Mouse (Mus musculus) myocyte (in vitro differentiated cells): Measurements from ENCODE around the gene Pdgfd. TPM values are rescaled to one million over a fixed set of nuclear protein-coding genes. Genes with fewer than 3 reads are reported as not detected.

Experiments
- H3K27me3 ChIP-seq: one replicate; pipeline ENCODE4 v1.6.1; 2011; ENCODE audit not compliant: control insufficient read depth, insufficient read depth, insufficient read length
- H3K36me3 ChIP-seq: one replicate; pipeline ENCODE4 v1.6.1; 2011; ENCODE audit not compliant: control insufficient read depth, insufficient read depth
- H3K4me2 ChIP-seq: one replicate; pipeline ENCODE4 v1.6.1; 2011; ENCODE audit warnings: low read depth, control low read depth
- H3K4me3 ChIP-seq: one replicate; pipeline ENCODE4 v1.5.1; 2011; ENCODE audit warnings: mild to moderate bottlenecking, control low read depth, moderate library complexity
- H3K79me2 ChIP-seq: one replicate; pipeline ENCODE4 v1.6.1; 2011; ENCODE audit not compliant: control insufficient read depth, insufficient read depth
- H3ac ChIP-seq: one replicate; pipeline ENCODE4 v1.6.1; 2011; ENCODE audit not compliant: control insufficient read depth, insufficient read length
- CEBPB ChIP-seq: IDR thresholded peaks from 2 replicates; pipeline ENCODE4 v1.6.1; 2011; ENCODE audit warnings: mild to moderate bottlenecking, moderate library complexity; ENCODE audit not compliant: poor library complexity, insufficient read depth, severe bottlenecking
- E2F4 ChIP-seq: IDR thresholded peaks from one replicate; pipeline ENCODE4 v1.6.1; 2011; ENCODE audit warnings: mild to moderate bottlenecking, control low read depth, moderate library complexity; ENCODE audit not compliant: insufficient read depth
- MAX ChIP-seq: IDR thresholded peaks from one replicate; pipeline ENCODE4 v1.6.1; 2011; ENCODE audit warnings: low read depth, mild to moderate bottlenecking, control low read depth
- MYOD1 ChIP-seq, 3 experiments: IDR thresholded peaks; one replicate each; pipeline ENCODE4 v1.6.1; 2011; ENCODE audit warnings: control low read depth in 2 of 3, low read depth in 2 of 3, mild to moderate bottlenecking in 2 of 3, moderate library complexity in 1 of 3; ENCODE audit not compliant: insufficient read length in 2 of 3, control insufficient read depth in 1 of 3
- MYOG ChIP-seq, 3 experiments: IDR thresholded peaks; one replicate each; pipeline ENCODE4 v1.6.1; 2011; ENCODE audit warnings: control low read depth in 2 of 3, low read depth in 2 of 3, mild to moderate bottlenecking in 2 of 3; ENCODE audit not compliant: insufficient read length in 2 of 3, control insufficient read depth in 1 of 3, insufficient read depth in 1 of 3
- POLR2A ChIP-seq: IDR thresholded peaks from one replicate; pipeline ENCODE4 v1.6.1; 2011; ENCODE audit warnings: low read depth, mild to moderate bottlenecking, control low read depth, moderate library complexity; ENCODE audit not compliant: insufficient read length
- POLR2AphosphoS2 ChIP-seq: IDR thresholded peaks from one replicate; pipeline ENCODE4 v1.6.1; 2011; ENCODE audit warnings: low read depth, control low read depth; ENCODE audit not compliant: insufficient read length
- REST ChIP-seq: IDR thresholded peaks from one replicate; pipeline ENCODE4 v1.6.1; 2011; ENCODE audit warnings: mild to moderate bottlenecking, control low read depth, moderate library complexity; ENCODE audit not compliant: insufficient read depth, insufficient read length
- SRF ChIP-seq: IDR thresholded peaks from one replicate; pipeline ENCODE4 v1.6.1; 2011; ENCODE audit warnings: low read depth; ENCODE audit not compliant: control insufficient read depth, insufficient read length
- TCF12 ChIP-seq: IDR thresholded peaks from one replicate; pipeline ENCODE4 v1.6.1; 2011; ENCODE audit warnings: mild to moderate bottlenecking, control low read depth; ENCODE audit not compliant: poor library complexity, insufficient read depth, severe bottlenecking
- TCF3 ChIP-seq: IDR thresholded peaks from one replicate; pipeline ENCODE4 v1.6.1; 2011; ENCODE audit warnings: low read depth, control low read depth; ENCODE audit not compliant: insufficient read length
- USF1 ChIP-seq: IDR thresholded peaks from one replicate; pipeline ENCODE4 v1.6.1; 2011; ENCODE audit warnings: low read depth, mild to moderate bottlenecking, control low read depth, moderate library complexity
- polyA plus RNA-seq: library from polyadenylated mRNA; unstranded; fragments of >200 nt; fragmentation: generic; extraction: Trizol; gene quantifications from one replicate; pipeline ENCODE4 v1.2.1, GENCODE M21; 2012; ENCODE audit warnings: missing spikeins

Pdgfd gene
- polyA plus RNA-seq, 1 experiment: 1.3 TPM

- H3K27me3 ChIP-seq: no peaks in the 10 kb centered on the region
Observed at GRCm38 (mm10) chr9:6250320-6250719, 81.9 kb downstream of the Pdgfd start.

DNA sequence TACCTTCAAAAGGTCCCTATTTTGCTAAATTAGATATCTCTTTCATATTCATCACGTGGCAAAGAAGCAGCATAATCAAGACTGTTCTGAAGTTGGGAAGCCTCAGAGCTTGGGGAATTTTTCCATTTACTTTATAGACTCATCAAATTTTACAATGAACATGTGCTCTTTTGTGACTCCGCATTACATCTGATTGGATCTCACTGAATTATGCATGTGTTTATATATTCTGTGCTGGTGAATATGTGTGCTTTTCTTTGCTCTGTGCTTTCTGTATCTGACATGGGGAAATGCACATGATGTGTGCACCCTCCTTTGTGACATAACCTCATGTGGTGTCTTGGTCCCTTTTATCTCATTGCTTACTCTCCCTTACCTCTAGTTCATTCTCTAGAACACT lies 83.6 kb downstream of the Pdgfd start:
- Histone ChIP-seq H3K79me2 (no peaks in the 10 kb centered on the region), H3K27me3 (no peaks in the 10 kb centered on the region), H3K36me3 (no peaks in the 10 kb centered on the region), H3ac (no peak overlapping the region), H3K4me3 (no peak overlapping the region), H3K4me2 (no peak overlapping the region)
- TF ChIP-seq REST (no peak), TCF12 (no peak), SRF (no peak), POLR2AphosphoS2 (no peak), POLR2A (no peak), USF1 (no peak), E2F4 (no peak), TCF3 (no peak), MAX (no peak), CEBPB (no peak), MYOG (IDR thresholded peaks at IDR 0.05; ENCODE audit: control insufficient read depth in 1 of 3, insufficient read depth in 1 of 3, insufficient read length in 2 of 3, low read depth in 2 of 3) (no peak), MYOD1 (IDR thresholded peaks at IDR 0.05; ENCODE audit: control insufficient read depth in 1 of 3, insufficient read length in 2 of 3, low read depth in 2 of 3) (no peak)

More at GRCm38 (mm10) chr9:6250320-6250719, 81.9 kb downstream of the Pdgfd start:
- Histone ChIP-seq H3ac (no peak overlapping the region), H3K36me3 (no peaks in the 10 kb centered on the region), H3K79me2 (no peaks in the 10 kb centered on the region), H3K4me3 (no peak overlapping the region), H3K4me2 (no peak overlapping the region)
- TF ChIP-seq TCF12 (no peak), POLR2AphosphoS2 (no peak), E2F4 (no peak), USF1 (no peak), SRF (no peak), MYOG (IDR thresholded peaks at IDR 0.05; ENCODE audit: control insufficient read depth in 1 of 3, insufficient read depth in 1 of 3, insufficient read length in 2 of 3, low read depth in 2 of 3) (no peak), MAX (no peak), MYOD1 (IDR thresholded peaks at IDR 0.05; ENCODE audit: control insufficient read depth in 1 of 3, insufficient read length in 2 of 3, low read depth in 2 of 3) (no peak), CEBPB (no peak), POLR2A (no peak), REST (no peak), TCF3 (no peak)

GRCm38 (mm10) chr9:6257072-6257471 lies 88.7 kb downstream of the Pdgfd start:
- H3K27me3 ChIP-seq: no peaks in the 10 kb centered on the region
- no peaks in the 10 kb centered on the region for H3K79me2 ChIP-seq
- no peak overlapping the region for H3K4me3 ChIP-seq
- H3K36me3 ChIP-seq: no peaks in the 10 kb centered on the region
- TF ChIP-seq CEBPB (no peak), SRF (no peak), TCF12 (no peak), MAX (no peak), REST (no peak)
- H3ac ChIP-seq: no peak overlapping the region
- no peak overlapping the region for H3K4me2 ChIP-seq

- Histone ChIP-seq H3ac (no peak overlapping the region), H3K4me2 (no peak overlapping the region), H3K27me3 (no peaks in the 10 kb centered on the region), H3K79me2 (no peaks in the 10 kb centered on the region), H3K36me3 (no peaks in the 10 kb centered on the region), H3K4me3 (no peak overlapping the region)
- TF ChIP-seq SRF (no peak), MYOD1 (IDR thresholded peaks at IDR 0.05; ENCODE audit: control insufficient read depth in 1 of 3, insufficient read length in 2 of 3, low read depth in 2 of 3) (no peak), REST (no peak), TCF12 (no peak), E2F4 (no peak), CEBPB (no peak), POLR2AphosphoS2 (no peak), USF1 (no peak), MYOG (IDR thresholded peaks at IDR 0.05; ENCODE audit: control insufficient read depth in 1 of 3, insufficient read depth in 1 of 3, insufficient read length in 2 of 3, low read depth in 2 of 3) (no peak), POLR2A (no peak)
Observed at GRCm38 (mm10) chr9:6264820-6265219, 96.4 kb downstream of the Pdgfd start.

DNA sequence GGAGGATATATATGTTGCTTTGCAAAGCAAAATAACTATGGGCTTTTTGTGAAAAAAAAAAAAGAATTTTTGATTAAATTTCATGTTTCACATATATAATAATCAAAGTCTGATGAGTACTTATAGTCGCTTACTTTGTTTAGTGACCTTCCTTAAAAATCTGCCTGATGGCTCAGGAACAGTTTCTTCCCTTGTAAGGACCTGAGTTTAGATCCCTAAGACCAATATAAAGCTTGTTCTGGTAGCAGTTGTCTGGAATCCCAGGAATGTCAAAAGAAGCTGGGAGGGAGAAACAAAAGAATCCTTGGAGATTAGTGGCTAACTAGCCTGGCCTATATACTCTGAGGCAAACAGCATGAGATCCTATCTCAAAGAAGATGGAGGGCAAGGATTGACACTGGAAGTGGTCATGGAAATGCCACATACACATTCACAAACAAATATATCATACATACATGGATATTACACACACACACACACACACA lies 101.5 kb downstream of the Pdgfd start, which contains the start of gene Ddi1:
Ddi1 (minus strand) TSS at position 51 of the 485 bp plus-strand sequence.
- Histone ChIP-seq H3K36me3 (no peaks in the 10 kb centered on the region), H3ac (no peak within 1 kb of the TSS), H3K27me3 (no peaks in the 10 kb centered on the region), H3K4me2 (no peak within 1 kb of the TSS), H3K79me2 (no peaks in the 10 kb centered on the region), H3K4me3 (no peak within 1 kb of the TSS)
- TF ChIP-seq E2F4 (no peak), CEBPB (no peak), TCF12 (no peak), MYOG (IDR thresholded peaks at IDR 0.05; ENCODE audit: control insufficient read depth in 1 of 3, insufficient read depth in 1 of 3, insufficient read length in 2 of 3, low read depth in 2 of 3) (no peak), MYOD1 (IDR thresholded peaks at IDR 0.05; ENCODE audit: control insufficient read depth in 1 of 3, insufficient read length in 2 of 3, low read depth in 2 of 3) (no peak), REST (no peak), POLR2A (no peak), MAX (no peak), SRF (no peak), USF1 (no peak), POLR2AphosphoS2 (no peak), TCF3 (no peak)
